Mouse (Mus musculus) CH12.LX (cell line): ENCODE measurements at regions not wholly inside any gene's neighbourhood (a gene's known extent, or its start where the extent isn't known, plus 50 kb on each side); places are given as distances from the start of the nearest gene placed in this dataset.

Experiments used
- CHD1 ChIP-seq: IDR thresholded peaks from 2 replicates; pipeline ENCODE4 v1.6.1; 2012; ENCODE audit warnings: low read depth, low read length, improper control_type of control experiment, inconsistent platforms
- CHD2 ChIP-seq: IDR thresholded peaks from 2 replicates; pipeline ENCODE4 v1.6.1; 2011; ENCODE audit warnings: low read length, improper control_type of control experiment
- CTCF ChIP-seq, 2 experiments: IDR thresholded peaks in 1 of 2; conservative IDR thresholded peaks in 1 of 2; 2 replicates each; pipeline ENCODE4 v1.5.1; 2011 to 2012; ENCODE audit warnings: low read depth in 2 of 2, low read length in 2 of 2, improper control_type of control experiment in 1 of 2, inconsistent platforms in 1 of 2, mild to moderate bottlenecking in 1 of 2, moderate library complexity in 1 of 2
- HCFC1 ChIP-seq: IDR thresholded peaks from 2 replicates; pipeline ENCODE4 v1.6.1; 2012; ENCODE audit warnings: low read depth, mild to moderate bottlenecking, inconsistent platforms, low read length, improper control_type of control experiment
- MAX ChIP-seq: IDR thresholded peaks from 2 replicates; pipeline ENCODE4 v1.6.1; 2011; ENCODE audit warnings: low read length, improper control_type of control experiment
- MAZ ChIP-seq: IDR thresholded peaks from 2 replicates; pipeline ENCODE4 v1.6.1; 2012; ENCODE audit warnings: low read depth, mild to moderate bottlenecking, inconsistent platforms, low read length, improper control_type of control experiment, moderate library complexity
- POLR2A ChIP-seq: IDR thresholded peaks from 2 replicates; pipeline ENCODE4 v1.6.1; 2011; ENCODE audit warnings: low read depth, mild to moderate bottlenecking, improper control_type of control experiment, low read length
- SIN3A ChIP-seq: IDR thresholded peaks from 2 replicates; pipeline ENCODE4 v1.6.1; 2012; ENCODE audit warnings: low read length, improper control_type of control experiment, inconsistent platforms
- TCF12 ChIP-seq: IDR thresholded peaks from 2 replicates; pipeline ENCODE4 v1.6.1; 2014; ENCODE audit warnings: low read depth, mild to moderate bottlenecking, inconsistent platforms, low read length, improper control_type of control experiment
- USF2 ChIP-seq: conservative IDR thresholded peaks from 2 replicates; pipeline ENCODE4 v1.6.1; 2011; ENCODE audit warnings: low read depth, low read length, improper control_type of control experiment
- ZC3H11A ChIP-seq: IDR thresholded peaks from 2 replicates; pipeline ENCODE4 v1.6.1; 2012; ENCODE audit warnings: low read depth, mild to moderate bottlenecking, inconsistent platforms, low read length, improper control_type of control experiment
- ZNF384 ChIP-seq: IDR thresholded peaks from 2 replicates; pipeline ENCODE4 v1.6.1; 2012; ENCODE audit warnings: low read depth, low read length, improper control_type of control experiment, inconsistent platforms

DNA sequence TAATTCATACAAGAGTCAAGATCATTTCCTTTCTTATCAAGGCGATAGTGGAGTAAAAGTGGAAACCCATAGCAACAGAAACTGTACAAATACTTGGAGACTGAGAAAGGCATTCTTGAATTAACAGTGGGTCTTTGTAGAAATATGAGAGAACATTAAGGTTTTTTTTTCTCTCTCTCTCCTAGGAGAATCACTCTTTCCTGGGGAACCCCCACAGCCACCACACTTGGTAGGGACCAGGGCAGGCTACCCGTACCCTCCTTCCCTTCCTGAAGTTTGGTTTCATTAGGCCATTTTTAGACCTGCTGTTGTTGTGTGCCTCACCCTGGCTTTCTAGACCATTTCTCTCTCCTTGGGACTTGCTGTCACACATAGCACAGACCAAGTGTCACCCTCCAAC lies 229.9 kb downstream of the Brinp2 start:
- TF ChIP-seq POLR2A (no peak), SIN3A (no peak), HCFC1 (no peak), ZNF384 (no peak), CTCF (conservative IDR thresholded peaks at IDR 0.05 in 1 of 2, IDR thresholded peaks at IDR 0.05 in 1 of 2; ENCODE audit: low read depth in 2 of 2, low read length in 2 of 2) (no peak), CHD1 (no peak), MAX (no peak), TCF12 (no peak), ZC3H11A (no peak), USF2 (no peak), MAZ (no peak), CHD2 (no peak)
